Mouse (Mus musculus): ENCODE data around the gene Ranbp9. TPM values are rescaled to one million over a fixed set of nuclear protein-coding genes. Genes with fewer than 3 reads are reported as not detected.

Ranbp9 gene
- polyA plus RNA-seq, 1 experiment from 2014 or later: 12.5 TPM

DNA sequence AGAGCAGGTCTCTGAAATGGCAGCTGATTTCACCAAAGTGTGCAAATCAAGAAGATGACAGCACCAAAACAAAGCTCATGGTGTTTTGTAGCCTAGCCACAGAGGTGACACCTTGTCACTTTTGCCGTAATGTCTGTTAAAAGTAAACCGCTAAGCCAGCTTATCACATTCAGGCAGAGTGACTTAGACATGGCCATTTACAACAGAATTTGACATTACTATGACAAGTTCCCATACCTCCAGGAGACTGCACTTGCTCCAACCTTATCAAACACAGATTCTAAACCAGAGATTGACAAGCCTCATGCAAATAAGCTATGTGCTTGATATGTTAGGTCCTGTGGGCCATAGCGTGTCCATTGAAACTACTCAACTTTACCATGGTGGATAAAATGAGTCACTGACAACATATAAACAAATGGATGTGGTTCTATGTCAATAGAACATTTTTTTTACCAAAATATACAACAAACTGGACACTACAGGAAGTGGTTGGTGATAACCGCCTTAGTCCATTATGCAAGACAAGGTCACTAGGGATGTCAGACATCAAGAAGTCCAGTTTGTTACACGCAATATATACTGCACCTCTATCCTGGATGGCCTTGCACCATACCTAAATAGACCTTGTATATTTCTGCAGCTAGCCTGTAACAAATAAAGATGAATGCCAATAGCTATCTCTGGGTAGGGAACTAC, 4.3 kb upstream of the Ranbp9 start:
- no peak overlapping the region for H3K9ac ChIP-seq (ENCODE audit: low read depth, low read length)
- peaks cover 4% of the 10 kb centered on the region; the same call in 1 of the 2 replicates for H3K4me1 ChIP-seq (ENCODE audit: control insufficient read depth, insufficient read depth, low read length)
- no peaks in the 10 kb centered on the region for H3K27me3 ChIP-seq (ENCODE audit: control insufficient read depth, insufficient read depth, low read depth, low read length)
- no peak overlapping the region for H3K4me3 ChIP-seq (ENCODE audit: low read depth, low read length)
- no peaks in the 10 kb centered on the region for H3K9me3 ChIP-seq (replicated peaks; ENCODE audit: control insufficient read depth, low read length, poor library complexity, severe bottlenecking)
- no peak overlapping the region for H3K4me2 ChIP-seq (ENCODE audit: low read length)
- no peaks in the 10 kb centered on the region for H3K36me3 ChIP-seq (ENCODE audit: control insufficient read depth, insufficient read depth, low read length)
- 94% methylated on average over 5 of the region's 5 CpGs for WGBS
- no peak for ATAC-seq
- H3K27ac ChIP-seq (ENCODE audit: low read length): no peak overlapping the region

DNA sequence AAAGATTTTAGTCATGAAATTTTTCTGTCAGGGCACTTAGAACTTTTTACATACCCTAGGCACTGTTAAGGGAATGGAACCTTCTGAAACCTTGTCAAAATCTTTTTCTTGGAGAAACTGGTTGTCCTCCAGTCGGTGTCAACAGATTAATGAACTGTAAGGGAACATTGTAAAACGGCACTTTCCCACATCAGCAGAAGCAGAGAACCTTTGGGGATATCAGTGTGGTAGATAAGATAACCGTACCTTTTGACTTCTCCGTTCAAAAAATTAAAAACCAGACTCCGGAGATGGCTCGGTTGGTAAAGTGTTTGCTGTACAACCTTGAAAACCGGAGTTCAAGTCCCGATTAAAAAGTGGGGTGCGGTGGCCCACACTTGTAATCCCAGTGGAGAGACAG, 1.7 kb upstream of the Ranbp9 start:
- H3K4me3 ChIP-seq (ENCODE audit: low read depth, low read length): no peak overlapping the region
- ATAC-seq: no peak
- no peak overlapping the region for H3K4me2 ChIP-seq (ENCODE audit: low read length)
- no peak overlapping the region for H3K27ac ChIP-seq (ENCODE audit: low read length)
- no peak overlapping the region for H3K9ac ChIP-seq (ENCODE audit: low read depth, low read length)
- H3K27me3 ChIP-seq (ENCODE audit: control insufficient read depth, insufficient read depth, low read depth, low read length): no peaks in the 10 kb centered on the region
- no peaks in the 10 kb centered on the region for H3K36me3 ChIP-seq (ENCODE audit: control insufficient read depth, insufficient read depth, low read length)
- peaks cover 13% of the 10 kb centered on the region for H3K4me1 ChIP-seq (ENCODE audit: control insufficient read depth, insufficient read depth, low read length)
- no peaks in the 10 kb centered on the region for H3K9me3 ChIP-seq (replicated peaks; ENCODE audit: control insufficient read depth, low read length, poor library complexity, severe bottlenecking)
- 95% methylated on average over 9 of the region's 9 CpGs for WGBS

DNA sequence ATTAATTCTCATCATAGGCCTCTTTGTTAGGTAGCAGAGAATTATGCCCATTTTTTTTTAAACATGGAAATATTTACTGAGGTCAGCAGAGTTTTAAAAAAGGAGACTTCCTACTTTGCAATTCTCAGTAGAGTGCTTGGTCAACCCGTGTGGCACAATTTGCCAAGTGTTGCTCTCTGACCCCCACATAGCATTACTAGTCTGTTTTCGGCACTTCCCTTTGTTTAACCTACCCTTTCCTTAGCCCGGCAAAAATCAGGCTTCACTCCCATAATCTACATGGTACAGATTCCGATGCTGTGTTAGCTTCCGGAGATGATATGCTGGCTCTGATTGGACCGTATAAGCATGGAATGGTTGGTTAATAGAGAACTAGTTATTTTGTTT, 770 bp upstream of the Ranbp9 start:
- Histone ChIP-seq H3K27ac (ENCODE audit: low read length) (peak overlapping the region; percentile 98), H3K4me2 (ENCODE audit: low read length) (peak overlapping the region; percentile 61), H3K27me3 (ENCODE audit: control insufficient read depth, insufficient read depth, low read depth, low read length) (no peaks in the 10 kb centered on the region), H3K4me3 (ENCODE audit: low read depth, low read length) (peak overlapping the region; percentile 99), H3K4me1 (ENCODE audit: control insufficient read depth, insufficient read depth, low read length) (peaks cover 17% of the 10 kb centered on the region), H3K9ac (ENCODE audit: low read depth, low read length) (peak overlapping the region; percentile 100), H3K36me3 (ENCODE audit: control insufficient read depth, insufficient read depth, low read length) (no peaks in the 10 kb centered on the region), H3K9me3 (replicated peaks; ENCODE audit: control insufficient read depth, low read length, poor library complexity, severe bottlenecking) (no peaks in the 10 kb centered on the region)
- peak; percentile 46 for ATAC-seq
- 26% methylated on average over 6 of the region's 6 CpGs for WGBS

DNA sequence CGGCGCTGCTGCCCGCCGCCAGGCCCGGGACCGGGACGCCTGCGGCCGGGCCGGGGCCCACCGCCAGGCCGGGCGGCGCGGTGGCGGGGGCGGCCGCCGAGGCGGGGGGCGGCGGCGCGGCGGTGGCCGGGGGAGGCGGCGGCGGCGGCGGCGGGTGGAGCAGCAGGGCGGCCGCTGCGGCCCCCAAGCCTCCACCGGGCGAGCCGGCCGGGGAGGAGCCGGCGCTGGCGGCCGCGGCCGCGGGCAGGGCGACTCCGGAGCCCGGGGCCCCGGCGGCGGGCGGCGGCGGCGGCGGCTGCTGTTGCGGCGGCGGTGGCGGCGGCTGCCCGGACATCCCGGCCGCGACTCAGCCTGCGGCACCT, 506 bp downstream of the Ranbp9 start:
- Histone ChIP-seq H3K27me3 (ENCODE audit: control insufficient read depth, insufficient read depth, low read depth, low read length) (no peaks in the 10 kb centered on the region), H3K27ac (ENCODE audit: low read length) (peak overlapping the region; percentile 98), H3K4me3 (ENCODE audit: low read depth, low read length) (peak overlapping the region; percentile 99), H3K9ac (ENCODE audit: low read depth, low read length) (peak overlapping the region; percentile 100), H3K4me2 (ENCODE audit: low read length) (peak overlapping the region; percentile 68), H3K4me1 (ENCODE audit: control insufficient read depth, insufficient read depth, low read length) (peaks cover 26% of the 10 kb centered on the region), H3K36me3 (ENCODE audit: control insufficient read depth, insufficient read depth, low read length) (no peaks in the 10 kb centered on the region), H3K9me3 (replicated peaks; ENCODE audit: control insufficient read depth, low read length, poor library complexity, severe bottlenecking) (no peaks in the 10 kb centered on the region)
- peak; percentile 16; the same call in 1 of the 2 replicates for ATAC-seq
- WGBS: 0% methylated on average over 32 of the region's 67 CpGs

DNA sequence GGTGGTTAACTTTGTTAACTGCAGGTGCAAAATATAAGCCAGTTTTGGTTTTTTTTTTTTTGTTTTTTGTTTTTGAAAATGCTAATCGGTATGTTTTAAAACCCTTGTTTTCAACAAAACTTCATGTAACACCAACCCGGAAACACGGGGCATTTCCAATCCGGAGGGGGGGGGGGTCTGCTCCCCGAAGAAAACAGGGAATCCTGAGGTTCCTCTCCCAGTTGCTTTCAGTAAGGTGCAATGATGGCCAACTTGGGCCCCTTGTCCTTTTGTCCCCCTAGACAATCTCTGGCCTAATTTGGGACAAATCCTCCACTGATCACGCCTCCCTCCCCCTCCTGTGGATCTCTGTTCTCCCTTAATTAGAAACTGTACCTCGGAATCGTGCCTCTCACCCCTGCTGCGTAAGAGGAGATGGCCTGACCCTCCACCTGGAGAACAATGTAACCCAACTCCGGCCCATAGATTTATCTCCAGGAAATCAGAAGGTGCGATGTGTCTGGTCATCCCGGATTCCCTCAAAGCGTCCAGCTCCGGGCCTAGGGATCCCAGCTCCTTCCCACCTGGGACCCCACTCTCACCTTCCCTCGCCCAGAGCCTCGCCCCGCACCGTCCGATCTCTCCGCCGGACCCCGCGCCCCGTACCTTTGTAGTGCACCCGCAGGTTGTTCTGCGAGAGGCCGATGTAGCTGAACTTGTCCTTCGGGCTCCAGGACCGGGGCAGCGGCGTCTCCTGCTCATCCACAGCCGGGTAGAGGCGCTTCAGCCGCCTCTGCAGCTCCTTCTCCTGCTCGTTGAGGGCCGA, 1.1 kb downstream of the Ranbp9 start:
- peak overlapping the region; percentile 98 for H3K27ac ChIP-seq (ENCODE audit: low read length)
- H3K4me1 ChIP-seq (ENCODE audit: control insufficient read depth, insufficient read depth, low read length): peaks cover 26% of the 10 kb centered on the region
- peak overlapping the region; percentile 99 for H3K4me3 ChIP-seq (ENCODE audit: low read depth, low read length)
- no peaks in the 10 kb centered on the region for H3K36me3 ChIP-seq (ENCODE audit: control insufficient read depth, insufficient read depth, low read length)
- no peaks in the 10 kb centered on the region for H3K27me3 ChIP-seq (ENCODE audit: control insufficient read depth, insufficient read depth, low read depth, low read length)
- peak overlapping the region; percentile 100 for H3K9ac ChIP-seq (ENCODE audit: low read depth, low read length)
- WGBS: 0% methylated on average over 36 of the region's 36 CpGs
- no peaks in the 10 kb centered on the region for H3K9me3 ChIP-seq (replicated peaks; ENCODE audit: control insufficient read depth, low read length, poor library complexity, severe bottlenecking)
- peak overlapping the region; percentile 68 for H3K4me2 ChIP-seq (ENCODE audit: low read length)
- no peak for ATAC-seq

- H3K4me2 ChIP-seq (ENCODE audit: low read length): peak overlapping the region; percentile 68
- H3K27ac ChIP-seq (ENCODE audit: low read length): peak overlapping the region; percentile 98
- H3K4me1 ChIP-seq (ENCODE audit: control insufficient read depth, insufficient read depth, low read length): peaks cover 26% of the 10 kb centered on the region
- ATAC-seq: no peak
- 5% methylated on average over 6 of the region's 6 CpGs for WGBS
- H3K9ac ChIP-seq (ENCODE audit: low read depth, low read length): peak overlapping the region; percentile 100
- no peaks in the 10 kb centered on the region for H3K27me3 ChIP-seq (ENCODE audit: control insufficient read depth, insufficient read depth, low read depth, low read length)
- no peaks in the 10 kb centered on the region for H3K36me3 ChIP-seq (ENCODE audit: control insufficient read depth, insufficient read depth, low read length)
- H3K4me3 ChIP-seq (ENCODE audit: low read depth, low read length): peak overlapping the region; percentile 99
- H3K9me3 ChIP-seq (replicated peaks; ENCODE audit: control insufficient read depth, low read length, poor library complexity, severe bottlenecking): no peaks in the 10 kb centered on the region
Observed at GRCm38 (mm10) chr13:43479024-43479705, 1.9 kb downstream of the Ranbp9 start.

- peak overlapping the region; percentile 33 for H3K4me3 ChIP-seq (ENCODE audit: low read depth, low read length)
- ATAC-seq: no peak
- H3K9ac ChIP-seq (ENCODE audit: low read depth, low read length): peak overlapping the region; percentile 45
- WGBS: 17% methylated on average over 8 of the region's 8 CpGs
- H3K27me3 ChIP-seq (ENCODE audit: control insufficient read depth, insufficient read depth, low read depth, low read length): no peaks in the 10 kb centered on the region
- peaks cover 29% of the 10 kb centered on the region for H3K4me1 ChIP-seq (ENCODE audit: control insufficient read depth, insufficient read depth, low read length)
- peak overlapping the region; percentile 68 for H3K4me2 ChIP-seq (ENCODE audit: low read length)
- H3K27ac ChIP-seq (ENCODE audit: low read length): peak overlapping the region; percentile 5
- H3K36me3 ChIP-seq (ENCODE audit: control insufficient read depth, insufficient read depth, low read length): no peaks in the 10 kb centered on the region
- H3K9me3 ChIP-seq (replicated peaks; ENCODE audit: control insufficient read depth, low read length, poor library complexity, severe bottlenecking): no peaks in the 10 kb centered on the region
Observed at GRCm38 (mm10) chr13:43478586-43478985, 2.5 kb downstream of the Ranbp9 start.

- ATAC-seq: no peak
- Histone ChIP-seq H3K4me2 (ENCODE audit: low read length) (no peak overlapping the region), H3K27ac (ENCODE audit: low read length) (no peak overlapping the region), H3K36me3 (ENCODE audit: control insufficient read depth, insufficient read depth, low read length) (no peaks in the 10 kb centered on the region), H3K4me1 (ENCODE audit: control insufficient read depth, insufficient read depth, low read length) (peaks cover 29% of the 10 kb centered on the region), H3K9ac (ENCODE audit: low read depth, low read length) (no peak overlapping the region), H3K4me3 (ENCODE audit: low read depth, low read length) (no peak overlapping the region), H3K27me3 (ENCODE audit: control insufficient read depth, insufficient read depth, low read depth, low read length) (no peaks in the 10 kb centered on the region), H3K9me3 (replicated peaks; ENCODE audit: control insufficient read depth, low read length, poor library complexity, severe bottlenecking) (no peaks in the 10 kb centered on the region)
- WGBS: 84% methylated on average over 3 of the region's 3 CpGs
Observed at GRCm38 (mm10) chr13:43477098-43477697, 3.9 kb downstream of the Ranbp9 start.

Measured in midbrain, embryonic 16.5 days (tissue).